Mouse (Mus musculus) liver, postnatal 0 days (tissue): ENCODE results near the gene Ppp3cb.

Experiments
- CTCF ChIP-seq: sonication (generic); IDR thresholded peaks from 2 replicates; pipeline ENCODE4 v1.5.1; 2016; ENCODE audit warnings: antibody characterized with exemption, low read depth
- EP300 ChIP-seq: IDR thresholded peaks from 2 replicates; pipeline ENCODE4 v1.6.1; 2016; ENCODE audit warnings: antibody characterized with exemption, low read depth, mild to moderate bottlenecking

- TF ChIP-seq CTCF (no peak), EP300 (no peak)
These were observed 43.4 kb downstream of the Ppp3cb start for GRCm38 (mm10) chr14:20502966-20503365.
